Mouse (Mus musculus): ENCODE results near the gene Sgcb.

Gene Sgcb

GRCm38 (mm10) chr5:73647261-73647900 is at the start of gene Sgcb:
Gene Sgcb (minus strand): TSS chr5:73647790.
- DNase-seq (ENCODE audit: low read depth) = peak; percentile 89

GRCm38 (mm10) chr5:73694254-73695015 is 46.8 kb upstream of the Sgcb start:
- DNase-seq (ENCODE audit: low read depth) = no peak

GRCm38 (mm10) chr5:73693778-73694177 is 46.2 kb upstream of the Sgcb start:
- DNase-seq (ENCODE audit: low read depth) = no peak

GRCm38 (mm10) chr5:73691723-73692520 is 44.3 kb upstream of the Sgcb start:
- DNase-seq (ENCODE audit: low read depth) = no peak

GRCm38 (mm10) chr5:73690146-73690545 is 42.6 kb upstream of the Sgcb start:
- no peak for DNase-seq (ENCODE audit: low read depth)

- no peak for DNase-seq (ENCODE audit: low read depth)
Measured at GRCm38 (mm10) chr5:73688576-73688975, 41.0 kb upstream of the Sgcb start.

GRCm38 (mm10) chr5:73686149-73686548 is 38.6 kb upstream of the Sgcb start:
- no peak for DNase-seq (ENCODE audit: low read depth)

- DNase-seq (ENCODE audit: low read depth) = no peak
Measured at GRCm38 (mm10) chr5:73683706-73684409, 36.3 kb upstream of the Sgcb start.

- no peak for DNase-seq (ENCODE audit: low read depth)
Measured at GRCm38 (mm10) chr5:73683221-73683620, 35.6 kb upstream of the Sgcb start.

- DNase-seq (ENCODE audit: low read depth) = no peak
Measured at GRCm38 (mm10) chr5:73676626-73677025, 29.0 kb upstream of the Sgcb start.

GRCm38 (mm10) chr5:73675604-73676003 is 28.0 kb upstream of the Sgcb start:
- DNase-seq (ENCODE audit: low read depth) = no peak

GRCm38 (mm10) chr5:73669386-73669785 is 21.8 kb upstream of the Sgcb start:
- no peak for DNase-seq (ENCODE audit: low read depth)

GRCm38 (mm10) chr5:73667877-73668276 is 20.3 kb upstream of the Sgcb start:
- DNase-seq (ENCODE audit: low read depth) = no peak

GRCm38 (mm10) chr5:73666695-73667094 is 19.1 kb upstream of the Sgcb start:
- no peak for DNase-seq (ENCODE audit: low read depth)

- no peak for DNase-seq (ENCODE audit: low read depth)
Measured at GRCm38 (mm10) chr5:73651855-73652201, 4.2 kb upstream of the Sgcb start.

GRCm38 (mm10) chr5:73651061-73651854 is 3.7 kb upstream of the Sgcb start, which contains the start of gene Spata18:
Gene Spata18 (plus strand): TSS chr5:73651379.
- DNase-seq (ENCODE audit: low read depth) = peak; percentile 54

GRCm38 (mm10) chr5:73650365-73650964 is 2.9 kb upstream of the Sgcb start:
- DNase-seq (ENCODE audit: low read depth) = peak; percentile 52

GRCm38 (mm10) chr5:73642091-73642490 is 5.5 kb downstream of the Sgcb start:
- DNase-seq (ENCODE audit: low read depth) = peak; percentile 73

GRCm38 (mm10) chr5:73641058-73641457 is 6.5 kb downstream of the Sgcb start:
- DNase-seq (ENCODE audit: low read depth) = no peak

- DNase-seq (ENCODE audit: low read depth) = peak; percentile 74
Measured at GRCm38 (mm10) chr5:73637337-73638107, 10.1 kb downstream of the Sgcb start.

Data from induced T-regulatory cell, adult 2 months (primary cell).